Mouse (Mus musculus): ENCODE results near the gene Icam1. TPM values are rescaled to one million over a fixed set of nuclear protein-coding genes. Genes with fewer than 3 reads are reported as not detected.

Gene Icam1
- total and polyA plus RNA-seq, 3 experiments: 70.6 to 202 (median 102) TPM

- Histone ChIP-seq H3K9me3 (replicated peaks; ENCODE audit: low read length) (no peaks in the 10 kb centered on the region), H3K9ac (ENCODE audit: insufficient read depth, low read depth) (peak overlapping the region; percentile 58), H3K79me2 (replicated peaks; ENCODE audit: control insufficient read depth, extremely low read depth, insufficient read depth, poor library complexity, severe bottlenecking) (no peaks in the 10 kb centered on the region), H3K4me3 (replicated peaks in 1 of 3; ENCODE audit: low read depth in 2 of 3, low read length in 2 of 3, poor library complexity in 1 of 3) (peak overlapping the region; percentile 74 to 79 (median 77)), H3K4me2 (ENCODE audit: insufficient read depth, low read depth, poor library complexity, severe bottlenecking) (peak overlapping the region; percentile 89), H3K36me3 (replicated peaks in 1 of 2; ENCODE audit: control insufficient read depth in 1 of 2, insufficient read depth in 1 of 2, low read length in 1 of 2) (peaks cover 0 to 3% of the 10 kb centered on the region in 2 experiments), H3K4me1 (ENCODE audit: control insufficient read depth in 1 of 2, insufficient read depth in 2 of 2) (peaks cover 16 to 37% of the 10 kb centered on the region in 2 experiments), H3K27ac (ENCODE audit: insufficient read depth, low read depth) (no peak overlapping the region), H3K27me3 (replicated peaks) (peaks cover 2% of the 10 kb centered on the region)
- no peak for DNase-seq (ENCODE audit: extremely low read depth)
- TF ChIP-seq JUND (conservative IDR thresholded peaks at IDR 0.05; ENCODE audit: low read depth, low read length): no peak
- peak; percentile 22; the same call in 1 of the 2 replicates for TF ChIP-seq IRF4 (IDR thresholded peaks at IDR 0.05; ENCODE audit: low read depth, low read length)
- dilution Hi-C loops (cut with MboI; ENCODE audit: extremely low pct_ligation_motif_present, extremely low pct_unique_long_range_greater_than_20kb, low sequenced_read_pairs): no loop called here
- in situ Hi-C loops (cut with MboI; ENCODE audit: low pct_ligation_motif_present, low pct_unique_long_range_greater_than_20kb, low sequenced_read_pairs): no loop called here
Observed at GRCm38 (mm10) chr9:20975431-20976215, 40.2 kb upstream of the Icam1 start.

GRCm38 (mm10) chr9:20976216-20976960 lies 39.4 kb upstream of the Icam1 start, which contains the start of gene S1pr2:
S1pr2 (minus strand) TSS chr9:20976781.
- H3K4me1 ChIP-seq (ENCODE audit: control insufficient read depth in 1 of 2, insufficient read depth in 2 of 2): peaks cover 16 to 37% of the 10 kb centered on the region in 2 experiments
- H3K9ac ChIP-seq (ENCODE audit: insufficient read depth, low read depth): peak within 1 kb of the TSS; percentile 58
- H3K27ac ChIP-seq (ENCODE audit: insufficient read depth, low read depth): no peak within 1 kb of the TSS
- H3K4me3 ChIP-seq (replicated peaks in 1 of 3; ENCODE audit: low read depth in 2 of 3, low read length in 2 of 3, poor library complexity in 1 of 3): peak within 1 kb of the TSS; percentile 74 to 79 (median 77)
- no peaks in the 10 kb centered on the region for H3K9me3 ChIP-seq (replicated peaks; ENCODE audit: low read length)
- in situ Hi-C loops (cut with MboI; ENCODE audit: low pct_ligation_motif_present, low pct_unique_long_range_greater_than_20kb, low sequenced_read_pairs): no loop called here
- H3K36me3 ChIP-seq (replicated peaks in 1 of 2; ENCODE audit: control insufficient read depth in 1 of 2, insufficient read depth in 1 of 2, low read length in 1 of 2): peaks cover 0 to 3% of the 10 kb centered on the region in 2 experiments
- H3K4me2 ChIP-seq (ENCODE audit: insufficient read depth, low read depth, poor library complexity, severe bottlenecking): peak within 1 kb of the TSS; percentile 89
- no peaks in the 10 kb centered on the region for H3K79me2 ChIP-seq (replicated peaks; ENCODE audit: control insufficient read depth, extremely low read depth, insufficient read depth, poor library complexity, severe bottlenecking)
- peak; percentile 60 for DNase-seq (ENCODE audit: extremely low read depth)
- H3K27me3 ChIP-seq (replicated peaks): peaks cover 2% of the 10 kb centered on the region
- dilution Hi-C loops (cut with MboI; ENCODE audit: extremely low pct_ligation_motif_present, extremely low pct_unique_long_range_greater_than_20kb, low sequenced_read_pairs): no loop called here
- TF ChIP-seq MAZ (IDR thresholded peaks at IDR 0.05; ENCODE audit: low read depth, low read length) (peak; percentile 78), KAT2A (IDR thresholded peaks at IDR 0.05; ENCODE audit: insufficient replicate concordance, low read length) (no peak), BHLHE40 (IDR thresholded peaks at IDR 0.05; ENCODE audit: low read depth, low read length) (peak; percentile 65), HCFC1 (IDR thresholded peaks at IDR 0.05; ENCODE audit: low read depth, low read length) (peak; percentile 40; the same call in 1 of the 2 replicates), TCF12 (IDR thresholded peaks at IDR 0.05; ENCODE audit: low read depth, low read length) (peak; percentile 36; the same call in 1 of the 2 replicates), EP300 (IDR thresholded peaks at IDR 0.05; ENCODE audit: low read length) (peak; percentile 26; the same call in 1 of the 2 replicates), CHD2 (IDR thresholded peaks at IDR 0.05; ENCODE audit: low read length) (peak; percentile 87), GABPA (IDR thresholded peaks at IDR 0.05; ENCODE audit: insufficient replicate concordance, low read depth, low read length) (peak; percentile 90; the same call in 1 of the 2 replicates), IRF4 (IDR thresholded peaks at IDR 0.05; ENCODE audit: low read depth, low read length) (peak; percentile 57; the same call in 1 of the 2 replicates), ZMIZ1 (IDR thresholded peaks at IDR 0.05; ENCODE audit: low read depth, low read length) (no peak), NRF1 (IDR thresholded peaks at IDR 0.05; ENCODE audit: low read depth, low read length) (no peak), ETS1 (conservative IDR thresholded peaks at IDR 0.05; ENCODE audit: low read depth, low read length) (peak; percentile 81), POLR2A (IDR thresholded peaks at IDR 0.05; ENCODE audit: low read depth, low read length) (peak; percentile 41; the same call in 1 of the 2 replicates), MXI1 (IDR thresholded peaks at IDR 0.05; ENCODE audit: low read depth, low read length) (peak; percentile 23; the same call in 1 of the 2 replicates), MEF2A (IDR thresholded peaks at IDR 0.05; ENCODE audit: borderline replicate concordance, low read depth, low read length) (peak; percentile 49; the same call in 1 of the 2 replicates), MAX (IDR thresholded peaks at IDR 0.05; ENCODE audit: low read length) (0 out of 2 replicates have a peak, but pooled peaks have one; percentile 13), RAD21 (IDR thresholded peaks at IDR 0.05; ENCODE audit: low read depth, low read length) (no peak), UBTF (IDR thresholded peaks at IDR 0.05; ENCODE audit: low read depth, low read length) (no peak)

Measured in CH12.LX (cell line).